Comparison of ENCODE assay signal across 27 mouse cellular contexts in genomic region chr4:81996445-81996844, GRCm38 (mm10).
DNase-seq lines count a peak whose midpoint lies in the region; ATAC-seq and TF ChIP-seq lines count a peak whose summit lies in the region.
"Had no signal": no experiment of that assay in that cellular context is flagged by ENCODE, and none has a peak within 500 bp of the region (broad histone marks: within the 10 kb centered on the region; RNA-seq: fewer than 3 reads in every experiment).

No protein-coding gene starts in this region.

- TF ChIP-seq CTCF in gastrocnemius, adult 2 months (IDR thresholded peaks at IDR 0.05), result no peak

- ATAC-seq in embryonic facial prominence, embryonic 14.5 days (ENCODE audit: low read depth), result no peak
- ATAC-seq: activated CD4-positive, CD25-positive, alpha-beta regulatory T cell, adult 4 months; CD4-positive, CD25-positive, alpha-beta regulatory T cell, adult 4 months; forebrain, embryonic 14.5 days; forebrain, embryonic 16.5 days; Patski had no signal

- no peaks in the 10 kb centered on the region for H3K36me3 ChIP-seq in embryonic facial prominence, embryonic 14.5 days (ENCODE audit: control insufficient read depth, insufficient read depth, low read length)
- H3K36me3 ChIP-seq in embryonic facial prominence, embryonic 10.5 days (replicated peaks), result no peaks in the 10 kb centered on the region
- H3K36me3 ChIP-seq: embryonic facial prominence, embryonic 12.5 days; embryonic facial prominence, embryonic 15.5 days; forebrain, embryonic 10.5 days; forebrain, embryonic 12.5 days; G1E had no signal

- peaks cover 23% of the 10 kb centered on the region for H3K4me1 ChIP-seq in embryonic facial prominence, embryonic 14.5 days (ENCODE audit: control insufficient read depth, insufficient read depth, low read length)
- peaks cover 5% of the 10 kb centered on the region for H3K4me1 ChIP-seq in embryonic facial prominence, embryonic 10.5 days
- H3K4me1 ChIP-seq: forebrain, embryonic 12.5 days had no signal

- no peaks in the 10 kb centered on the region for H3K27me3 ChIP-seq in embryonic facial prominence, embryonic 14.5 days (replicated peaks; ENCODE audit: control insufficient read depth, insufficient read depth, low read length)
- H3K27me3 ChIP-seq in embryonic facial prominence, embryonic 10.5 days (replicated peaks; ENCODE audit: low read depth, poor library complexity, severe bottlenecking), result no peaks in the 10 kb centered on the region; the same call in 1 of the 2 replicates
- H3K27me3 ChIP-seq: CH12.LX; embryonic facial prominence, embryonic 12.5 days; embryonic facial prominence, embryonic 15.5 days; forebrain, embryonic 12.5 days; Patski had no signal

- no peak overlapping the region for H3K27ac ChIP-seq in embryonic facial prominence, embryonic 14.5 days (replicated peaks; ENCODE audit: low read depth, low read length)
- no peak overlapping the region for H3K27ac ChIP-seq in embryonic facial prominence, embryonic 10.5 days (replicated peaks)
- peak overlapping the region; percentile 65 for H3K27ac ChIP-seq in gastrocnemius, adult 2 months
- H3K27ac ChIP-seq: embryonic facial prominence, embryonic 12.5 days; embryonic facial prominence, embryonic 15.5 days; forebrain, embryonic 10.5 days; forebrain, embryonic 12.5 days had no signal

- H3K4me3 ChIP-seq in embryonic facial prominence, embryonic 14.5 days (ENCODE audit: low read depth, low read length), result no peak overlapping the region
- H3K4me3 ChIP-seq in embryonic facial prominence, embryonic 10.5 days, result no peak overlapping the region
- no peak overlapping the region for H3K4me3 ChIP-seq in gastrocnemius, adult 2 months
- H3K4me3 ChIP-seq: embryonic facial prominence, embryonic 12.5 days; embryonic facial prominence, embryonic 15.5 days; erythroblast, embryonic 14.5 days; forebrain, embryonic 10.5 days; forebrain, embryonic 12.5 days had no signal

- H3K9ac ChIP-seq in embryonic facial prominence, embryonic 14.5 days (ENCODE audit: low read depth, low read length), result no peak overlapping the region
- H3K9ac ChIP-seq: embryonic facial prominence, embryonic 12.5 days; embryonic facial prominence, embryonic 15.5 days; forebrain, embryonic 12.5 days had no signal

- 73% methylated on average over 3 of the region's 3 CpGs for WGBS in embryonic facial prominence, embryonic 14.5 days
- WGBS in embryonic facial prominence, embryonic 10.5 days, result 73% methylated on average over 3 of the region's 3 CpGs

- peak; percentile 31 for DNase-seq in embryonic facial prominence, embryonic 14.5 days (ENCODE audit: low spot score)
- DNase-seq in embryonic facial prominence, embryonic 10.5 days (ENCODE audit: low spot score), result no peak
- no peak for DNase-seq in gastrocnemius, adult 2 months
- no peak for DNase-seq in gastrocnemius, postnatal 14 days
- no peak for DNase-seq in adrenal gland, postnatal 14 days
- DNase-seq: adrenal gland, adult 8-10 months; adrenal gland, postnatal 25 days; B cell, adult 2 months; cerebellum, adult 11 months; cerebellum, adult 18-20 months; cerebellum, adult 8-10 months; cerebellum, adult 9-11 months; cerebellum, postnatal 14 days; cerebellum, postnatal 36 days; embryo, embryonic 11 days had no signal

- intact Hi-C loops in gastrocnemius, adult 2 months (cut with DNase I), result no loop called here
- intact Hi-C loops in gastrocnemius, postnatal 14 days (cut with DNase I; ENCODE audit: low total_unique reads), result no loop called here

- no peak overlapping the region for H3K4me2 ChIP-seq in embryonic facial prominence, embryonic 14.5 days (ENCODE audit: low read depth, low read length)
- H3K4me2 ChIP-seq: embryonic facial prominence, embryonic 12.5 days; embryonic facial prominence, embryonic 15.5 days; forebrain, embryonic 12.5 days had no signal

- H3K9me3 ChIP-seq in embryonic facial prominence, embryonic 14.5 days (ENCODE audit: control insufficient read depth, low read length), result no peaks in the 10 kb centered on the region
- no peaks in the 10 kb centered on the region for H3K9me3 ChIP-seq in embryonic facial prominence, embryonic 10.5 days
- H3K9me3 ChIP-seq: embryonic facial prominence, embryonic 12.5 days; embryonic facial prominence, embryonic 15.5 days; forebrain, embryonic 10.5 days; forebrain, embryonic 12.5 days had no signal
